Mouse (Mus musculus) embryo, embryonic 9.5 days (tissue): ENCODE measurements around the gene Isoc2b.
"Not testable (repeated sequence)": the region's sequence is repeated elsewhere in the genome, so short reads cannot be mapped to it uniquely, and the experiment has no call there.

Source experiments
- DNase-seq: peaks from one replicate; pipeline ENCODE4 v3.0.0-alpha.2; 2017; ENCODE audit errors: extremely low spot score

Isoc2b gene

DNA sequence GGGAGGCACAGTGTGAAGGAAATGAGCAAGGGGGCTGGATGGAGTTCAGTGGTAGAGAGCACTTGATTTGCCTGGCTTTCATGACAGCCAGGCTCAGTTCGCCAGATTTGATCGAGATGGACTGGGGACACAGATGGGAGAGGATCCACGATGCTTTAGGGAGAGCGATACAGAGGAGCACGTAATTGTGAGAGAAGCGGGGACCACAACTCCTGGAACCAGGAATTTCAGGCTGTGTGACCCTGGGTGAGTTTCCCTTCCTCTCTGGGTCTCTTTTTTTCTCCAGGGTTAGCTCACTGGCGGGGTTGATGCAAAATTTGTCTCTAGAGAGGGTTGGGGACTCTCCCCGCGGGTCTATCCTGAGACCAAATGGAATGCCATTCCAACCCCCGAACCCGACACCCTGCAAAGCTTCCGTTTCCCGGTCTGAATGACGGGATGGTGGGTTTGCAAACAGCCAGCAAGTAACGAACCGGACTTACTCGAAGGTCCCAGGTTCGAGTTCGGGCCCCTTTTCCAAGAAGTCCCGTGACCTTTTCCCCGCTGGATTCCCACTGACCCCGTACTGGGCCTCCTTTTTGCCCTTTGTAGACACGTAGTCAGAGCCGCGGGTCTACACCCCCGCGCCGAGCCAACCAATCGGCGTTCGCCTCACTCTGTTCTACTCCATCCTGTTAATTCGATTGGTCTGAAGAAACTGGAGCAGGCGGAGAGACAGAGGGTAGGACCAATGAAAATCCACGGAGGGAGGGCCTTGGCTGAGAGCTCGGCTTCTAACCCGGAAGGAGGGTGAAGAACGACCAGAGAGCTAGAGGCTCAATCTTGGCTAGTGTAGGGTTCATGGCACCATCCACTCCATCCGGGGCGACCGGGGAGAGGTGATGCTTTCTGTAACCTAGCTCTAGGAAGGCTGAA, 4.2 kb downstream of the Isoc2b start:
- DNase-seq: peak; percentile 94

DNA sequence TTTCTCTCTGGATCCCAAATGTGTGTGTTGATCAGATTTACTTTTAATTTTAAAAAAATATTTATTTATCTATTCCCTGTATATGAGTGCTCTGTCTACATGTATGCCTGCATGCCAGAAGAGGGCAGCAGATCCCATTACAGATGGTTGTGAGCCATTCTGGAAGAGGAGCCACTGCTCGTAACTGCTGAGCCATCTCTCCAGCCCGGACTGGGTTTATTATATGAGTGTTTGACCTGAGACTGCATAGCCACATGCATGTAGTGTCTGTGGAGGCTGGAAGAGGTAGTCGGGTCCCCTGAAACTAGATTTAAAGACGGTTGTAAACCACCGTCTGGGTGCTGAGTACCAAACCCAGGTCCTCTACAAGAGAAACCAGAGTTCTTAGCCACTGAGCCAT, 5.0 kb downstream of the Isoc2b start:
- peak; percentile 45 for DNase-seq

DNA sequence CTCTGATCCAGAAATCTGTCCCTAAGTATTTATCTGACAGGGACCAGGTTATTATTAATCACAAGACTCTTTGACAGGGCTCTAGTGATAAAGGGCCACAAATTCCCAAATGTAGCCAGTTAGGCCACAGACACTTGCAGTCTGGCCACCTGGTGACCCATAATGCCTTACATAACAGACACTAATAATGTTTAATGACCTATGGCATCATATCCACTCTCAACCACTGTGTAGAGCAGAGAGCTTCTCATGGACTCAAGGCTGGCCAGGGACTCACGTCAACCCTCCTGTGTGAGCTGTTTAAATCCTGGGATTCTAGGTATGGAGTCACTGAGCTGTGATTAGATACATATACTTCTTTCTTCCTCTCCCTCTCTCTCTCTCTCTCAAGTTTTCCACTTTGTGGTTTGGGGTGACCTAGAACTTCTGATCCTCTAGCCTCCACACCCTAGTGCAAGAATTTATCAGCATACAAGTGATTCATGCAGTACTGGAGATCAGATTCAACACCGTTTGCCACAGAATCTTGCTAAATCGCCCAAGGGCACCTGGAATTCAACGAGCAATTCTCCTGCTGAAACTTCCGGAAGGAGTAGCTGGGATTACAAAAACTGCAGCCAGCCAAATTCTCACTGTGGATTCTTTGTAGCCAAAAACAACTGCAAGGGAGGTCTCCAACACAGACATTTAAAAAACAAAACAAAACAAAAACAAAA, 5.8 kb downstream of the Isoc2b start:
- no peak for DNase-seq

GRCm38 (mm10) chr7:4863541-4864080, 6.4 kb downstream of the Isoc2b start:
- DNase-seq: no peak

GRCm38 (mm10) chr7:4863041-4863440, 7.0 kb downstream of the Isoc2b start:
- DNase-seq: no peak

DNA sequence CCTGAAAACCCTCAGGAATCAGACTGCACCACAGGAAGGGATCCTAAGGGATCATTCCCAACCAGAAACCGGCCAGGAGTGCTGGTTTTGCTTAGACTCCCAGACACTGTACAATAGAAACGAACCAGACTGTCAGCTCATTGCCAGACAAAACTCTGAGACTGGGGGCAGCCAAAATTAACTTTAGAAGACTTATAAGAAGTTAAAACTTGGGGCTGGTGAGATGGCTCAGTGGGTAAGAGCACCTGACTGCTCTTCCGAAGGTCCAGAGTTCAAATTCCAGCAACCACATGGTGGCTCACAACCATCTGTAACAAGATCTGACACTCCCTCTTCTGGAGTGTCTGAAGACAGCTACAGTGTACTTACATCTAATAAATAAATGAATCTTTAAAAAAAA, 9.1 kb downstream of the Isoc2b start:
- not testable (repeated sequence) for DNase-seq

GRCm38 (mm10) chr7:4859418-4859978, 10.6 kb downstream of the Isoc2b start:
- no peak for DNase-seq

DNA sequence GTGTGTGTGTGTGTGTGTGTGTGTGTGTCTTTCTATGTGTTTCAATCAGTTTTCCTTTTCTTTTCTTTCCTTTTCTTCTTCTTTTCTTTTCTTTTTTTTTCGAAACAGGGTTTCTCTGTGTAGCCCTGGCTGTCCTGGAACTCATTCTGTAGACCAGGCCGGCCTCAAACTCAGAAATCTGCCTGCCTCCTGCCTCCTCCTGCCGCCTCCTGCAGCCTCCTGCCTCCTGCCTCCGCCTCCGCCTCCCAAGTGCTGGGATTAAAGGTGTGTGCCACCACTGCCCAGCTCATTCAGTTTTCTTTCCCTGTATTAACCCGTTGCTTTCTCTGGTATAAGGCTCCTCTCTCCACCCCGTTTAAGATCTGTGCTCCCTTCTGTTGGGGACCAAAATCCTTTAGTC, 12.7 kb downstream of the Isoc2b start:
- no peak for DNase-seq

DNA sequence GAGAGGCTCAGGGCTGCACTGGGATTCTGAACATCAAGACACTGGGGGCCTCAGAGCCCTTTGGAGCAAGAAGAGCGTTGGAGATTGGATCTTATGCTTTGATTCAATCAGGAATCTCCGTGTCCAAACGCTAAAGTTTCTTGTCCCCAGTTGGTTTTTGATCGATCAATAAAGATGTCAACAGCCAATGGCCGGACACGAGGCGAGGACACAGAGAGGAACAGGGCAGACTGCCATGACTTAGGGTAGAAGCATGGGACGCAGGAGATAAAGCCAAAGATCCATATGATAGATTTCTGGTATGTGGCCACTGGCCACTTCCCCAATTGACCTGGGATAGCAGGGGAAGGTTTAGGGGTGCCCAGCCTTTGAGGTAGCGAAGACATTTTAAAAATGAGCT, 13.6 kb downstream of the Isoc2b start:
- DNase-seq: no peak

DNA sequence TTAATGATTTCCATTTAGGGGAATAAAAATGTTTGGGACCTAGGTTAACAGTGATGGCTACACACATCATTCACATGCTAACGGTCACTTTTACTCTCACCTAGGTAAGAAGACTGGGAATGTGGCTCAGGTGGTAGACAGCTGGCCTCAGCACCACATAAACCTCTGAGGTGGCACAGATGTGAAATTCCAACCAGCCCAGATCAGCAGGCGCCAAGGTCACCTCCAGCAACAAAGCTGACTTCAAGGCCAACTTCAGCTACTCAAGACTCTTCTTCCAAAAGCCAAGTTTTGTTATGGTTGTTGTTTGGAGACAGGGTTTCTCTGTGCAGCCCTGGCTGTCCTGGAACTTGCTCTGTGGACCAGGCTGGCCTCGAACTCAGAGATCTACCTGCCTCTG, 16.4 kb downstream of the Isoc2b start:
- no peak for DNase-seq

GRCm38 (mm10) chr7:4851315-4851688, 18.8 kb downstream of the Isoc2b start:
- DNase-seq: no peak

DNA sequence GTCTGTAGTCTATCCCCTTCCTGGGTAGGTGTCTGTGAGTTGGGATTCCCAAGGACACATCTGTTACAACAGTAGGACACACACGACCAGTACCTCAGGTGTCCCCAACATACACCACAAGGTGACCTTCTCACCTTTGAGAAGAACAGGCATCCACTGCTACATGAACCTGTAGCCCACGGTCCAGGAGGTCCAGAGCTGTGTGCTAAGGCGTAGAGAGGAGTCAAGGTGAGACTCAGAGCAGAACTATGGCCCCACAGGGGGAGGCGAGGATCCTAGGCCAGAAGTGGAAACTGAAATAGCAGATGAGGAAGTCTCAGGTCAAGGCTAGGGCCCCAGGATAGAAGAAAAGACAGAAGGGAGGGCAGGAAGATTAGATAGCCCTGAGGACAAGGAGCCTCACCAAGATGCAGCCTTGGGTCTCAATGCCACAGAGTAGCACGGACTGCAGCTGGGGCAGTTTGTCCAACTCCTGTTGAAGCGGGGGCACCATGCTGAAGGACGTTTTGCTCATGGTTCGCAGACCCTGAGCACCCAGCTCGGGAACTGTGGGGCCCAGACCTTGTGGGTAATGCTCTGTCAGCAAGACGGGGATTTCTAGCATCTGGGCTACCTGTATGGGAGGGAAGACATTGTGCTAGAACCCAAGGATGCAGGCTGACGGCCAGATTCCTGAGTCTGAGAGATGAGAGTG, 19.3 kb downstream of the Isoc2b start:
- no peak for DNase-seq

DNA sequence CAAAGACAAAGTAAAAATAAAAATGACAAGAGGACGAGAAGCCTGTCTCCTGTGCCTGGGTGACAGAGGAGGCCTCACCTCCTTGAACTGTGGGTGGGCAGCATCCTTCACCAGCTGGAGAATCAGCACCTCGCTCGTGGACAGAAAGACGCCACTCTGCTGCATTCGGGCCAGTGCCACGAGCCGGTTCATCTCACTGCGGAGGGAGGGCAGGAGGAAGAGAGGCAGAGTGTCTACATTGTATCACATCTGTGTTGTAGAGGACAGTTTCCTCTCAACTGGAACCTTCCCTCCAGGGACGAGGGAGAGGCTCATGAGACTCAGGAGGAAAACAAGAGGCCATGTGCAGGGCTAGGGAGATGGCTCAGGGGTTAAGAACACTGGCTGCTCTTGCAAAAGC, 20.7 kb downstream of the Isoc2b start:
- DNase-seq: no peak

DNA sequence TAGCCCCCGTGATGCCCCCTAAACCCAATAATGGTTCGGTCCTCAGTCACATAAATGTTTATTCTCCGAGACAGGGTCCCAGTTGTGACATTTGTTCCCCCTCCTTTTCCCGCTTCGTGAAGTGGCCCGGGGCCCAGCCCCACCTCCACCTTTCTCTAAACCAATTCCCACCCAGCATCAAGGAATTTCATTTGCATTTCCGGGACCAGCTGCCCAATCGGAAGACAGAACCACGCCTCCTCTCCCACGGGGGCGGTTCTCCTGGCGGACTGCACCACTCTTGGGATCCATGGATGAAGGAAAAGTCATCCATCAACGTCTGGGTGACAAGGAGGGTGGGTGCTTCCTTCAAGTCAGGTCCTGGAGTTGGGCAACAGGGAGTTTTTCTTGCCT, 25.1 kb downstream of the Isoc2b start:
- DNase-seq: peak; percentile 91

DNA sequence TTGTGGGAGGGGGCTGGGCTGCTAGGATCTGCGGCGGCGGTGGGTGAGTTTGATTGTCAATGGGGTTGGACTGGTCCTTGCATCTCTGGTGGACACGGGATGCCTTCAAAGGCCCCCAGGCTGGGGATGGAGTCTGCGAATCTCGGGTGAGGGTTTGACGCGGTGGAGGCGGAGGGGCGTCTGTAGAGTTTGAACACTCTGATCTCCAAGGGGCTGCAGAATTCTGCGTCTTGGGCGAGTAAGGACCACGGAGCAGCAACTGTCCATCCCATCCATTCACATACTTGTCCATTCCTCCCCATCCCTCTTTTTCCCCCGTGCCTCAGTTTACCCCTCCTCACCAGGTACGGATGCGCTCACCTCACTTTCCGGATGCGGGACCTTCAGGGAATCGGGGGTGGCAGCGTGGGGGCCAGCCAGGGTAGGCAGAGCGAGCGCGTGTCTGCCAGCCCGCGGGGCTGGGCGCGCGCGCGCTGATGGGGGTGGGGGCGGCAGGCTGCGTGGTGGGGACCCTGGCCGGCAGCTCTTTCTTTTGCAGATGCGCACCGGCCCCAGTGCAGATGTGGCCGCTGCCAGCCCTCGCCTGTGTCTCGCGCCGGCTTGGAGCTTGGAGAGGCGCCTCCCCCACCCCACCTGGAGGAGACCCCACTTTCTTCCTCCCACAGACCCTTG, 25.7 kb downstream of the Isoc2b start, which contains the start of gene Shisa7:
Shisa7 (minus strand) TSS at position 452 of the 672 bp plus-strand sequence.
- DNase-seq: no peak

DNA sequence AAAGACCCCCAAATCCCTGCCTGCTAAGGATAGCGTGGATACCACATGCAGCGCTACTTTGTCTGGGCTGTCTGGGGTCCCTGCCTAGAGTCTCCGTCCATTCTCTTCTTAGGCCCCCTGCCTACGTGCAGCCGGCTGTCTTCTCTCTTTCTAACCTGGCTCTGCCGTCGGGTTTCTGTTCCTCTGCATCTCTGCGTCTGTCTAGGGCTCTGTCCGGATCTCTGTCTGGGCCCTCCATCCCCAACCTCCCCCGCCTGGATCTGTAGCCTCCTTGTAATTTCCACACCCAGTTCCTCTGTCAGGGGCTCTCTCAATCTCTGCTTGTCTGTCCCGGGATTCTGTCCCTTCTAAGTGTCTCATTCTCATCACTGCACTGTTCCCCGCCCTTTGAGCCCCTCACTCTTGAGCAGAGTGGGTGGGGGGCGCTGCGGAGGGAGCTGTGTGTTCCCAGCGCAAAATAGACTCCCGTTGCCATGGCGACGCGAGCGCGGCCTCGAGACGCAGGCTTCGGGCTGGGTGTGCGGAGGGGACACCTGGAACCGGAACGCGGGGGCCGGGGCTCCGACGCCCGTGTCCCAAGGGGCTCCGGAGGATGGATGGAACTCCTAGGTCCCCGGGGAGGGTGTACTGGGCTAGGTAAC, 26.3 kb downstream of the Isoc2b start:
- peak; percentile 59 for DNase-seq

- DNase-seq: peak; percentile 53
Measured at GRCm38 (mm10) chr7:4842634-4843131, 27.4 kb downstream of the Isoc2b start.

DNA sequence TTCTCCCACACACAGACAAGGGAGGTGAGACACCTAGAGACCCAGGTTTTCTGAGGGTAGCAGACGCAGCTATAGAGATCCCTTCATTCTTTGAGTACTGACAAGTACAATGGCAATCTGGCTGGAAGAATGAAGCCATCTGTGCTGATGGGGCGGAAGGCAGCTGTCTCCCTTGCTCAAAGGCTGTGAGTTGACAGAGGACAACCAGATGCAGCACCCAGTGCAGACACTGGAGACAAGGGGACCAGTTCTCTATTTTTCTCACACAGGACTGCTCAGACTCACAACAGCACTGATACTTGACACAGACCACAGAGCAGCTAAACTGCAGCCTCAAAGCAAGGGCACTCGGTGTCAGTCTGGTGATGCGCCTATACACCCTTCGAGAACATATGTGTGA, 28.0 kb downstream of the Isoc2b start:
- DNase-seq: no peak

GRCm38 (mm10) chr7:4837639-4838038, 32.4 kb downstream of the Isoc2b start:
- no peak for DNase-seq

GRCm38 (mm10) chr7:4836351-4836792, 33.7 kb downstream of the Isoc2b start:
- DNase-seq: peak; percentile 61
